Mouse (Mus musculus): ENCODE measurements around the gene Mdm1.

The Mdm1 gene

DNA sequence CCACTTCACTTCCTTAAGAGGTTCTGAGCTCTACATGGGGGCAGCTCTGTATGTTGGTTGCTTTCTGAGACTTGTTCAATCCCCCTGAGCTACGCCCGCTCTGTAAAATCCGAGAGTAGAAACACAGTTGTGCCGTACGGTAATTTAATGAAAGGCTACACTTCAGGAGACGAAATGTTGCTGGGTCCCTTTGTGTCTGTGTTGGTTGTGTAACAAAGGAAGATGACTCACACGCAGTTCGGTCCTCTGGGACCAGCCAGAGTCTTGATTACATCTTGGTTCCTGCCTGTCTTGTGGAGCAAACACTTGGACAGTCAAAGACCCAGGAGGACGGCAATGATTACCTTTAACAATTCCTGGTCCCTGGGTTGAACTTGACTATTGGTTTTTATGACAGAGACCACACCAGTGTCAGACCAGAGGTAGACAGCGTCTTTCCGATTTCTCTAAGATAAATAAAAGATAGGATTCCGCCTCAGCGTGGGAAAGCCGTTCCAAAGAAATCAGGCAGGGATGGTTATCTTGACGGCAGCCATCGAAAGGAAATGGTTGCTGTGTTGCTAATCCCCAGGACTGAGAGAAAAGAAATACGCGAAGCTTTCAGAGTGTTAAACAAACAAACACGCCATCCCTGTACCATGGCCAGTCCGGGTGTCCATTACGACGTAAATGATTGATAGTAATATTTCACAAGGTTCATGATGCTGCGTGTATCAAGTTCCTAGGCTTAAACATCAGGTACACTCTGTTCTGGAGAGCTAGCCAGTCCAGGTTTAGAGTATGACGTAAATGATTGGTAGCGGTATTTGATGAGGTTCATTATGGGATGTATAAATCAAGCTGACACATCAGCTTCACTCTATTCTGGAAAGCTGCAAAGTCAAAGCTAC, 20.3 kb upstream of the Mdm1 start:
- in situ Hi-C loops (cut with MboI; ENCODE audit: unreplicated experiment in 2 of 2): loop anchor here in 1 of 2 experiments (25.0 kb wide), 1 partner anchor 384 kb away; the partner anchor contains the start of gene Slc35e3

DNA sequence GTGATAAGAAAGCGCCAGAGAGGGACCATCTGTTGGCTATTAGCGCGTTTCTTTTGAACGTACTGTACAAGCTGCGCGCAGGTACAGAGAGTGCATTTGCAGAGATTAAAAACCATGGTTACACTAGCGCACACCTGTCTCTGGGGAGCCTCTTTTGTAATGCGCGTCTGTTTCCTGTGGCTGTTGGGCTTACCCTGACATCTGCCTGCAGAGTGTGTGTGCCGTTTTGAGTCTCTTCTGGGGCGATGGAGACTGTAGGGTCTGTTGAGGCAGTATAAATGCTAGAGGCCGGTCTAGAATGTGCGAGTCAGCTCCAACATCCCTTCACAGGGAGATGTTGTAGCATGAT, 19.7 kb upstream of the Mdm1 start:
- in situ Hi-C loops (cut with MboI; ENCODE audit: unreplicated experiment in 2 of 2): loop anchor here in 1 of 2 experiments (25.0 kb wide), 1 partner anchor 385 kb away; the partner anchor contains the start of gene Slc35e3

DNA sequence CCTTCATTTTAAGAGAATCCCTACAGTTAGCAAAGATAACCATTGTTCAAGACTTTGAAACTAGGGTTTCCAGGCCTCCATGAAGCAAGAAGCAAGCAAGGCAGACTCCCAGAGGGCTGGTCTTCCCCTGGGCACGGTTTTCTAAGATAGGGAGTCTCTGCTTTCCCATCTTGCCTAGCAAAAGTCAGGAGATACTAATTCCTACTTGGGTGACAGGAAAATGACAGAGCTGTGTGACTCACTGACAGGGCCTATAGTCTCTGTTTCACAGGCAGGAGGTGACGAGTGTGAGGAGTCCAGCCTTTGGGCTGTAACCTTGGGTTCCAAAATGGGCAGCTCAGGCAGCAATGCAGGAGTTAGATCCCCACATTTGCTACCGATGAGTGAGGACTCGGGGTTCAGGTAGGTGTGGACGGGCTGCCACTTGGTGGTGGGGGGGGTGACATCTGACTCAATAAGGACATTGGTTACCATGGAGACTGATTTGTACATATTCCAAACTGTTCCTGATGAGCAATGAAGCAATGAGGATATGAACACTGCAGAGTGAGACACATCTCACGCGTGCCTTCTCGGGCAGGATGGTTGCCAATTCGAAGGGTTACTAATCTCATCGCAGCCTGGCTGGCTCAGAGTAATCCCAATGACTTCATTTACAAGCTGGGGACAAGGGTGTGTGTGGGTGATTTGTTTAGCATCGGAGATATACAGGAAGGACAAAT, 19.0 kb upstream of the Mdm1 start:
- in situ Hi-C loops (cut with MboI; ENCODE audit: unreplicated experiment in 2 of 2): loop anchor here in 1 of 2 experiments (25.0 kb wide), 1 partner anchor 385 kb away; the partner anchor contains the start of gene Slc35e3

DNA sequence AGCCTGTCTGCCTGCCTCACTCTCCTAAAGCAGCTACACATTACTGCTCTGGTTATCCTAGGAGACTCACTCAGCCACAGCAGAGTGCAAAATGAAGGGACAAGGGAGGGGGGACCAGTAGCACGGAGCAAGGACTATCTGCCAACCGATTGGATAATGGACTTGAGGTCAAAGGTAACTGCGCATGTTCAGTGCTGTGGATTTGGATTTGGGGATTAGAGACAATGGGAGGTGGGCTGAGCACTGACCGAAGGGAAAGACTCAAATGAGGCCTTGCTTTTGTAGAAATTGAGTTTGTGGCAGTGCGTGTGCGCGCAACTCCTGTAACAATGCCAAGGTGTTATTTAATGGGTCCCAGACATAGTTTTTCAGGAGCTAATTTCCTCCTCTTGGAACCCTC, 16.4 kb upstream of the Mdm1 start:
- in situ Hi-C loops (cut with MboI; ENCODE audit: unreplicated experiment in 2 of 2): loop anchor here in 1 of 2 experiments (25.0 kb wide), 1 partner anchor 313 kb away; no protein-coding TSS in a partner anchor

DNA sequence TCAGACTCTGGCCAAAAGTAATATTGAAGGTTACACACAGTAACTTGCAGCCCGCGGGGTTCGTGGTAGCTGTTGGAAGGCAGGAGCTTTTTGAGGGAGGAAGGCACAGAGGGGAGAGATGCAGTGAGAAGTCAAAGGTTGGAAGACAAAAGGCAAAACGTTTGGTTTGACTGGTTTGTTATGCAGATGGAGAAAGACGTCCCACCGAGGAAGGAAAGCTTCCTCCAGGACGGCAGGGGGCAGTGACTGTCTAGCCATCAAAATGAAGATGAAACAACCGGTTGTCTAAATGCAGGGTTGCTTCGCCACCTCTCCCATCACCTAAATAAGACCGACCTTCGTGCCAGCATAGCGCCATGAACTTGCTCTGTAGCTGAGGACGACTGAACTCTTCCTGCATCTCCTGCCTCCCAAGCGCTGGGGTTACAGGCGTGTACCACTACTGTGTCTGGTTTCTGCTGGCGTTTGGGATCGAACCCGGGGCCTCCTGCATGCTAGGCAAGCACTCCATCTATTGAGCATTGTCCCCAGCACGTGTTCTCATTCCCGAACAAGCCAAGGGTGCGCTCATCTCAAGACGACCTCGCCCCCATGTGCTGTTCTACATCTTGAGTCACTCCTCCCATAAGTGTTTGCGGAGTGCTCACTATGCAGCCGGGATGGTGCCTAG, 15.7 kb upstream of the Mdm1 start:
- in situ Hi-C loops (cut with MboI; ENCODE audit: unreplicated experiment in 2 of 2): loop anchor here in 1 of 2 experiments (25.0 kb wide), 1 partner anchor 314 kb away; no protein-coding TSS in a partner anchor

DNA sequence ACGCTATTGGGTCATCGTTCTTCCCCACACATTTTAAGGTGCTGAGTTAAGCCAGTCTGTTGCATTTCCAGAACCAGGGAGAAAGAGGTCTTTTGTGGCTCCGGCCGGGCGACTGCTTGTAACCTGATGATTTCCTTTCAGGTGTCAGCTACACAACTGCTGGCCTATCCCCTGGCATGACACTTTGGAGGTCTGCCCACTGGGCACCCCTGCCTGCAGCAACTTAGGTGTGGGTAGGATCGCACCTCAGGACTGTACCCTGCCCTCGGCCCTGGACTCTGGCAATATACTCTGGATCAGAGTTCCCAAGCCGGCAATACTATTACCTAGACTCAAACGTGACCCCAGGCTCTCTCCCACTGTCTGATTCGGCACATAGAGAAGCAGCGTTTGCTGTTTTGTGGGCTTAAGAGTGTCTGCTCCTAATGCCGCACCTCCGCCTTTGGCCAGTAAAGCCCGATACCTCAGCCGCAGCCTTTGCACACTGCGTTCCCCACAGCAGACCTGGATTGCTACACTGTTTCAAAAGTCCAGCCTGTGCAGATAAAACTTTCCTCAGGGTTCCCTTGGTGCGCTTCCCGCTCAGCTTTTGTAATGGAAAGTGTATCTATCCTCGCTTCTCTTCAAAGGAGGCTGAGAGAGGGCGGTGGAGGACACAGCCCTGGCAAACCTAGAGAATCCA, 12.5 kb upstream of the Mdm1 start:
- in situ Hi-C loops (cut with MboI; ENCODE audit: unreplicated experiment in 2 of 2): loop anchor here in 1 of 2 experiments (25.0 kb wide), 1 partner anchor 317 kb away; no protein-coding TSS in a partner anchor

DNA sequence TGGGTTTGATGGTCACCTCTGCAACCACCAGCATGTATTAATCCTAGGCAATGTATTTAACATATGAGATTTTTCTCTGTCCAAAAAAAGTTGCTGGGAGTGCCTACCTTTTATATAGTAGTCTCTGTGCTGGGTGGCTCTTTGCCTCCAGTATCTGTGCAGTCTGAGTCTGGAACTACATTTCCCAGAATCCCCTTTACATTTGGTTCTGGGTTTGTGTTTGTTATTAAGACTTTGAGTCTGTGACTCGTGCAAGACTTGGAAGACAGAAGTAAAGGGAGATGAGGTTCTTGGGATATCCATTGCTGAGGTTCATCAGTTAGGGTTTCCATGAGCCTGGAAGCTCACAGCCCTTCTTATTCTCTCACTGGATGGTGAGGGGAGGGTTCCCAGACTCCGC, 11.6 kb upstream of the Mdm1 start:
- in situ Hi-C loops (cut with MboI; ENCODE audit: unreplicated experiment in 2 of 2): loop anchor here in 1 of 2 experiments (25.0 kb wide), 1 partner anchor 318 kb away; no protein-coding TSS in a partner anchor

DNA sequence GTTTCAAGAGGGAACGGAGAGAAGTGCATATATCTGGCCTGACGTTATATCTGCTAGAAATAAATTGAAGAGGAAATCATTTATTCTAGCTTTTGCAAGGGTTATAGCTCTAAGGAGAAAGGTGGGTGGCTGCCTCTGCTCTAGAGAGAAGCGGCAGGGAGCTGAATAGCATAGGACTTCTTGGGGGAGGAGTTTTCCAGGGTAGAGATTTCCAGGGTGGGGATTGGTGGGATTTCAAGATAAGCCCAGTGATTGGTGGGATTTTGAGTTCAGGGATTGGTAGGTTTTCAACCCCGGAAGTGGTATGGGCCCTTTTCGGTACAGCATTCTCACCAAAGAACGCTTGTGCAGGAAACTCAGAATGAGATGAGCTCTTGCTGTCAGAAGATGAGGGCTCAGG, 8.6 kb upstream of the Mdm1 start:
- in situ Hi-C loops (cut with MboI; ENCODE audit: unreplicated experiment in 2 of 2): loop anchor here in 1 of 2 experiments (25.0 kb wide), 1 partner anchor 321 kb away; no protein-coding TSS in a partner anchor

DNA sequence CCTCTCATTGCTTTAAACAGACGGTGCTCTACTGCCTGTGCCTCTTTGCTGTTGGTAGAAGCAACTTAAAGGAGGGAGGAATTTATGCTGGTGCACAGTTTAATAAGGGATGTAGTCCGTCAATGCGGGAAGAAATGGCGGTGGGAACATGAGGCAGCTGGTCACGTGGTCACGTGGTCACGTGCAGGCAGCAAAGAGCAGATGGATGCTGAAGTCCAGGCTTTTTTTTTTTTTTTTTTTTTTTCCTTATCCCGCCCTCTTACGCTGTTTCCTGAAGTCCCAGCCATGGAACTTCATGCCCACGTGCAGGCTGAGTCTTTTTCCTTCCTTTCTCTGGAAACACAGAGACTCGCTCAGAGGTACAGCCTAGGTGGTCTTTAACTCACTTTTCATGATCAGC, 3.1 kb upstream of the Mdm1 start:
- in situ Hi-C loops (cut with MboI; ENCODE audit: unreplicated experiment in 2 of 2): loop anchor here in 1 of 2 experiments (25.0 kb wide), 1 partner anchor 326 kb away; no protein-coding TSS in a partner anchor

DNA sequence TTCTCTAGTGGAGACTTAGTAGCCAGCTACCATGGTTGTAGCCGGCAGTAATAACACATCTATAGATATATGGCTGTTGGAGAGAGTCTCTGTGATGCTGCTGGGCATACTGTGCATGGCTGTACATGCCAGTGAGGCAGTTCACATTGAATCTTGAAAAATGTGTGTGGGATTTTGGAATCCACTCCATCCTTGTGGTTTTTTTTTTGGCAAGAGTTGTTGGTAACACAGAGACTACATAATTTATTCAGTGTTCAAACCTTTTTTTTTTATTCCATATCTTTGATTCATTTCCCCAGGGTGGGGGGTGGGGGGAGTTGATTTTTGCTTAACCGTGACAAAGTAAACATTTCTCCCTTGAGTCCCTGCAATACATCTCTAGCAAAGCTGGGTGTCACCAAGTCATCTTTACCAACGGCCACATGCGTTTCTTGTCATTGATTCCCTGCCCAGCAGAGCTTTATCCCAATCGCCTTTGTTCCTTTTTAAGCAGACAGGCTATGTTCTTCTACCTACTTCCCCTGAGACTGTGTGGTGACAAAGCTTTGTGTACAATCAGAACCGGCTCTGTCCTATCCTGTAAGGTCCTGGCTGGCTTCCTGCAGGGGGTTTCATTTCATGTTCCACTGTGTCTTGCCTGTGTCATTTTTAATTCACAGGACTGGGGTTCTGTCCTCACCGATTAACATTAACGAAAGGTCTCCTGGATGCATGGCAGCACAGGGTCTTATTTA, 1.6 kb upstream of the Mdm1 start:
- in situ Hi-C loops (cut with MboI; ENCODE audit: unreplicated experiment in 2 of 2): loop anchor here in 1 of 2 experiments (10.0 to 25.0 kb wide), 2 partner anchors 328 to 1985 kb away; no protein-coding TSS in a partner anchor

DNA sequence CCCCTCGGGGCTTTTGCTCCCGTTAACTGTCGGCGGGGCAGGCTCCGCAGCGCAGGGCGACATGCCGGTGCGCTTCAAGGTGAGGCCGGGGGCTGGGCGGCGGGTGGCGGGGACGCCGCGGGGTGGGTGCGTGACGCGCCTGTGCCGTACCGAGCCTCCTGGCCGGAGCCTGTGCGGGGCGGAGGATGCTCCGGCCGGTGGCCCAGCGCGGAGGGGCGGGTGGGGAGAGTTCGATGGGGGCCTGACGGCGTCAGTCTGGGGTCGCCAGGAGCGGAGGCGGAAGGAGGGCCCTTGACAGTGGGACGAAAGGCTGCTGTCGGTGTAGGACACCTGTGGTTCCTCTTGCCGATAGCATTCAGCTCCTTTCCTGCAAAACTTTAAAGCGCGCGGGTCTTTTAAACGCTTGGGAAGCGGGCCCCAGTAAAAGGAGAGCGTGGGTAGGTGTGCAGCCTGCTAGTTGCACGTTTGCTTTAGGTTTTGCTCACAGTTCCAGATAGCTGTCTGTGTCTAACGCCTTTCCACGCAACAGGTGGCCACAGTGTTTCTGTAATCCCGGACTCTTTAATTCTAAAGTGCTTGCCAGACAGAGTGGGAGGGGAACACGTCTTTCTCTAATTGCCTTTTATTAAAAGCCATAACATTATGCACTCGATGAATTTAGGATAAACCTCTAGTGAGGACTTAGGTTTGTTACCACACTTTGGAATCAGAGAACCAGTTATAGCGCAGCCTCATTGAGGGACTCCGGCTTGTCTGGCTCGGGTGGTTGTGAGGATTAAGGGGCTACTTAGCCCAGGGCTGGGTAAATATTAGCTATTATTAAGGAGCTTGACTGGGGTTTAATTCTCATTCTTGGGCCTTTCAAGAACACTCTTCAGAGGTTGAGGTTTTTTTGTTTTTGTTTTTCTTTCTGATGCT, 532 bp downstream of the Mdm1 start:
- in situ Hi-C loops (cut with MboI; ENCODE audit: unreplicated experiment in 2 of 2): loop anchor here in 1 of 2 experiments (10.0 to 25.0 kb wide), 2 partner anchors 330 to 1983 kb away; no protein-coding TSS in a partner anchor

DNA sequence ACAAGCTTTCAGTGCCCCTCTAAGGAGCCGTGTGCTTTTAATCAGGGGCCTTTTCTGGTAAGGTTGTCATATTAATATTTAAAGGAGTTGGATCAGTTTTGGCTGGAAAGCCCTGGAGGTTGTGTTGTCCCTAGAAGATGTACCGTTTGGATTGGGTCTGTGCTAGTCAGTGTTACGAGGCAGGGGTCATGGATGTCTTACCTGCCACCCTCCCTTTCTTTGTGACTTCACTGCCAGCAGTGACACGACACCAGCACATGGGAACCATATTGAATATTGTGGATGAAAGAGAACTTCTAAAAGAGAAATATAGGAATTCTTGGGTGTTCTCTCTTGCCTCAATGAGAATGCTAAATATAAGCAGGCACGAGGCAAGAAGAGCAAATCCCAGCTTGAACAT, 7.8 kb downstream of the Mdm1 start:
- in situ Hi-C loops (cut with MboI; ENCODE audit: unreplicated experiment in 2 of 2): loop anchor here in 1 of 2 experiments (10.0 to 25.0 kb wide), 2 partner anchors 337 to 1975 kb away; no protein-coding TSS in a partner anchor

DNA sequence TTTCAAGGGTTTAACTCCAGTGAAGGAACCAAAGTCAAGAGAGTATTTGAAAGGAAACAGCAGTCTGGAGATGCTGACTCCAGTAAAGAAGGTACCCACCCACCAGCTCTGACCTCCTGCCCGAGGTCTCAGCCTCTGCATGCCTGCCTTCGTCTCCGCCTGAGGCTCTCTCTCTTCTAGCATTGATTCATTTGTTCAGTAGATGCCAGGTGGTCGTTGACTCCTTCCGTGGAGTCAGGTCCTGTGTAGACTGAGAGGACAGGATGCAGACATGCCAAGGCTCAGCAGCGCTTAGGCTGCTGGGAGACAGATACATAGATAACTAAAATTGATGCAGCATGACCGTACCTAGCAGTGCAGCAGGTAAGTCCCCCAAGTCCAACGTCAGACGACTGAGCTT, 9.3 kb downstream of the Mdm1 start:
- in situ Hi-C loops (cut with MboI; ENCODE audit: unreplicated experiment in 2 of 2): loop anchor here (5.0 to 25.0 kb wide), 5 partner anchors 386 to 1961 kb away; partner anchors contain the start of genes Dyrk2 (in 1 of the 2) and Helb (in 1 of the 2)

DNA sequence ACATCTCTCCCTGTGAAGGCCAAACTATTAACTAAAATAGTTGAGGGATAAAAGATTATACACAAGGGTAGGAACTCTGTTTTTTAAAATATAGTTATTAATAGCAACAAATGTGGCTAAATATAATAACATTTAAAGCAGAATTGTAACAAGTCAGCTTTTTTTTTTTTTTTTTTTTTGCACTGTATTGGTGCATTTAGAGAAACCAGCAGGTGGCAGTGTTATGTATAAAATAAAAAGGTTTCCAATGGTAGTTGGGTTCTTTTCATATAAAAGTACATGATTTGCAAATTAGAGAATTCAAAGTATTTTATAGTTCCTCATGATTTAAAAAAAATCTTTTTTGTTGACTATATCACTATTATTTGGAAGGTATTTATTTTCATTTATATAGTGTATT, 14.3 kb downstream of the Mdm1 start:
- in situ Hi-C loops (cut with MboI; ENCODE audit: unreplicated experiment in 2 of 2): loop anchor here (10.0 to 25.0 kb wide), 4 partner anchors 381 to 1956 kb away; partner anchors contain the start of genes Dyrk2 (in 1 of the 2) and Helb (in 1 of the 2)

DNA sequence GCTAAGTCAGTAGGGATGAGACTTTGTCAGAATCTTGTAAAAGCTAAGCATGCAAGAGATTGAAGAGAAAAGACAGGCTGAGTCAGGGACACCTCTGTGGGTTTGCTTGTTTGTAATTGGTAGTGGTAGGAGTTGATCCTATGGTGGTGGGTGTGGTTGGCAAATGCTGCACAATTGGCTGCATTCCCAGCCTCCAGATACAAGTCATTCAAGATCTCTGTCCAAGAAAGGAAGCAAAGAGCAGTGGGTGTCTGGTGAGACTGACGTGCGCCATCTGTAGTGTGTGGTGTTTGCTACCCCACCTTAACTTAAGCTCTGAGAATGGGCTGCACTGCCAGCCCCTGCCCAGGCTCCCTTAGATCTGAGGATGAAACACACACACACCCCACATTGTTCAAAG, 19.5 kb downstream of the Mdm1 start:
- in situ Hi-C loops (cut with MboI; ENCODE audit: unreplicated experiment in 2 of 2): loop anchor here (5.0 to 25.0 kb wide), 5 partner anchors 376 to 1951 kb away; partner anchors contain the start of genes Dyrk2 (in 1 of the 2) and Helb (in 1 of the 2)

DNA sequence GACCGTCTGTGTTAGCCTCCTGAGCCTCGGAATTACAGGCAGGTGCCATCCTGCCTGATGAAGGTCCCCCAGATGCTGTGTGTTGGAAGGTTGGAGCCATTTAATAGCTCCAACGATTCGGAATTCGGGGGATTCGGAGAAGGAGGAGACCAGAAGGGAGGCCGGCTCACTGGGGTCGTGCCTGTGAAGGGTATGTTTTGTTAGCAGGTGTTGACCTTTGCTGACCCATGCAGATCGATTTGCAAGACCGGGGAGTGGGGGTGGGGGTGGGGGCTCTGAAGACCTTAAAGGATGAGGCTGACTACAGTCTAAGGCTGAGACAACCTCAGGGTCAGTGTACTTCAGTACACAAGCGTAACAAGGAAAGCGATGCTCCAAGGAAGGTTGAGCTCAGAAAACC, 27.6 kb downstream of the Mdm1 start:
- in situ Hi-C loops (cut with MboI; ENCODE audit: unreplicated experiment in 2 of 2): loop anchor here (10.0 to 25.0 kb wide), 4 partner anchors 368 to 1943 kb away; partner anchors contain the start of genes Dyrk2 (in 1 of the 2) and Helb (in 1 of the 2)

DNA sequence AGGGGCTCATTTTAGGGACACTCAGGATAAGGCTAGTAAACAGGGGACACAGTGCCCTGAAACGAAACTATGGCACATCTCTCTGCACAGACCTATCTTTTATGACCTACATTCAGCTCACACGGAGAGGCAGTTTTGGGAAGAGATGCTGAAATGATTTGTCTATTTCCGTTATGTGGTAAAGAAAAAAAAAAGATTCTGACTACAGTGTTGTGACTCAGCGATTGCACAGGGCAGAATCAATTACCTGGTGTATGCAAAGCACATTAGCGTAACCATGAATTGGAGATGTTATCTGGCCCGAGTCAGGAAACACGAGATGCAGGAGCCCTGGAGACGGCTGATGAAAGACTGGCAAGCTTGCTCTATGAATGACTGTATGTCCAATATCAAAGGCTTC, 30.8 kb downstream of the Mdm1 start:
- in situ Hi-C loops (cut with MboI; ENCODE audit: unreplicated experiment in 2 of 2): loop anchor here (25.0 kb wide), 3 partner anchors 365 to 1940 kb away; partner anchors contain the start of genes Dyrk2 (in 1 of the 2) and Helb (in 1 of the 2)
